Mouse (Mus musculus): ENCODE results near the gene Zfp526. TPM values are rescaled to one million over a fixed set of nuclear protein-coding genes. Genes with fewer than 3 reads are reported as not detected.

Zfp526 gene
- polyA plus RNA-seq, 1 experiment: 18.0 TPM

DNA sequence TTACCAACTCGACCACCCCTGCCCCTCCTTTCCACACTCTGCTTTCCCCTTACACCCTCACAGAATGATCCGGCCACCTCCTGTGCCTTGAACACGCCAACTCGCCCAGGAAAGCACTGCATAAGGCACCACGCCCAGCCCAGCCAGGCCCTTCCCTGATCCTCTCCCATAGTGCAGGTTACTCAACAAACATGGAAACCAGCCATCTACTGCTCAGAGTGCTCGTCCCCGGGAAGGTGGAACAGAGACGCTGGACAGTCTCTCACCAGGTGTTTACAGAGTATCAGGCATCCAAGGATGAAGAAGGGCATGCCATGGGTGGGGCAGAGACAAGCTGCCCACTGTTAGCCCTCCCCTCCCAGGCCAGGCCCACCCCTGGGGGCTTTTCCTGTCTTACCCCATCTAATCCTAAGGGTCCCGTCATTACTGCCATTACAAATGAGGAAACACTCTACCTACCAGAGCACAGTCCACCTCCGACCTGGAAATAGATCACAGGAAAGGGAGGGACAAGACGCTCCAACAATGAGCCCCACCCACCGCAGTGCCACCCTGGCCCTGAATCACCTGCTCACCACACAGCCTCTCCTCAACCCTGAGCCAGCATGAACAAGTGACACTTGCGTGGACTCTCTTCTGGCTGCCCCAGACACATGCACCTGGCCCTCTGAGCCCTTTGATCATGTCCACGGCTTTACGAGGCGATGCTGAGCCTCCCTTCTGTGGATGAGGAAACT is 15.0 kb upstream of the Zfp526 start:
- no peak for TF ChIP-seq CTCF (IDR thresholded peaks at IDR 0.05; ENCODE audit: insufficient read depth, low read length)
- no peak for TF ChIP-seq POLR2A (IDR thresholded peaks at IDR 0.05; ENCODE audit: borderline replicate concordance, extremely low read depth, low read depth, low read length)
- Histone ChIP-seq H3K4me1 (ENCODE audit: control insufficient read depth, insufficient read depth, low read length) (peaks cover 2% of the 10 kb centered on the region; the same call in 1 of the 2 replicates), H3K4me3 (replicated peaks; ENCODE audit: extremely low read depth, low read depth, low read length) (no peak overlapping the region)
- WGBS: 69% methylated on average over 16 of the region's 16 CpGs
- no peak for DNase-seq

DNA sequence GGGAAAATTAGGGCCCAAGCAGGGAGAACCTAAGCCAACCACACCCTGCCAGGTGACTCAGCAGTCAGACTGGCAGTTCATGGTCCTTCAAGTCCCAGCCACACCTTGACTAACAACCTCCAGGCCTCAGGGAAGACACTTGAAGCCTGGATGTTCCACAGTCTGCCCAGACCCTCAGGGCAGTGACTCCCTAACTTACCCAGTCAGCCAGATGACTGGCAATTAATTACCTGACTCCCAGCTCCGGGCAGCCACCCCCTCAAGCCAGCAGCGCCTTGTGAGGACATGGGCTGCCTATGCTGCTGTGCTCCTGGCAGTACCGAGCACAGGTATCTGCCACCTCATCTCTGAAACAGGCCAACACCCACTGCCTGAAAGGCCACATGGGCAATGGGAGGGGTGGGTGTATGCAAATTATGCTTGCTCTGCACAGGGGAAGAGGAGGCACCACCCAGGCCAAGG is 12.0 kb upstream of the Zfp526 start:
- peak; percentile 30 for DNase-seq
- no peak for TF ChIP-seq CTCF (IDR thresholded peaks at IDR 0.05; ENCODE audit: insufficient read depth, low read length)
- TF ChIP-seq POLR2A (IDR thresholded peaks at IDR 0.05; ENCODE audit: borderline replicate concordance, extremely low read depth, low read depth, low read length): no peak
- H3K4me3 ChIP-seq (replicated peaks; ENCODE audit: extremely low read depth, low read depth, low read length): no peak overlapping the region
- peaks cover 2% of the 10 kb centered on the region; the same call in 1 of the 2 replicates for H3K4me1 ChIP-seq (ENCODE audit: control insufficient read depth, insufficient read depth, low read length)
- 59% methylated on average over 3 of the region's 3 CpGs for WGBS

DNA sequence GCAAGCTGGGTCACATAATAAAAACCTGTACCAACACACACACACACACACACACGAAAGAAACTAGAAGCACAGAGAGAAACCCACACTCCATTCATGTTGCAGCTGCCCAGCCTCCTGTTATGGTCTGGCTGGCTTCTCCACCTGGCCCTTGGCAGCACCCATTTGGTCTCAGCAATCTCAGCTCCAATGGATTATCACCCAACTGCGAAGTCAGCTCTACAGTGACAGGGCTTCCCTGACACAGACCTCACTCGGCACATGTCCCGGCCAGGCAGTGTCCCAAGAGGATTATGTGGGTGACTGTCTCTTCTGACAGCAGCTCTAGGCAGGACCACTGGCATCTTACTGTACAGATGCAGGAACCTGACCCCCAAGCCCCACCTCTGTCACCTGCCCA is 10.7 kb upstream of the Zfp526 start:
- TF ChIP-seq CTCF (IDR thresholded peaks at IDR 0.05; ENCODE audit: insufficient read depth, low read length) (no peak), POLR2A (IDR thresholded peaks at IDR 0.05; ENCODE audit: borderline replicate concordance, extremely low read depth, low read depth, low read length) (no peak)
- Histone ChIP-seq H3K4me3 (replicated peaks; ENCODE audit: extremely low read depth, low read depth, low read length) (no peak overlapping the region), H3K4me1 (ENCODE audit: control insufficient read depth, insufficient read depth, low read length) (peaks cover 2% of the 10 kb centered on the region; the same call in 1 of the 2 replicates)
- 84% methylated on average over 4 of the region's 4 CpGs for WGBS
- no peak for DNase-seq

DNA sequence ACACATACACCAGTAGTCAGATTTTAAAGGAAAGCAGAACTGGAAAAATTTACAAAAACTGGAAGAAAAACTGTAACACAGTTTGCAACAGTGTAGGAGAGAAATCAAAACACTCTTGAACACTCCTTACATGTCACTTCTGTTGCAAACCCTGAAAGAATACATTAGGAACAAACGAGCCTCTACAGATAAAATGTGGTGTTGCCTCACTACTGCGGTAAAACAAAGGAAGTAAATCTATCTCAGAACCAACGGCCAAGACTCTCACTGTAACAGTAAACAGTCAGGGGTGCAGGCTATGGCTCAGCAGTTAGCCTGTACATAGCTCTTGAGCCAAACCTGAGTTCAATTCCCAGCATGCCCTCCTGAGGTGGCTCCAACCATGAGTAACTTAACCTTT is 8.1 kb upstream of the Zfp526 start:
- DNase-seq: no peak
- no peak overlapping the region for H3K4me3 ChIP-seq (replicated peaks; ENCODE audit: extremely low read depth, low read depth, low read length)
- 24% methylated on average over 3 of the region's 3 CpGs for WGBS
- H3K4me1 ChIP-seq (ENCODE audit: control insufficient read depth, insufficient read depth, low read length): no peaks in the 10 kb centered on the region
- no peak for TF ChIP-seq POLR2A (IDR thresholded peaks at IDR 0.05; ENCODE audit: borderline replicate concordance, extremely low read depth, low read depth, low read length)
- TF ChIP-seq CTCF (IDR thresholded peaks at IDR 0.05; ENCODE audit: insufficient read depth, low read length): no peak

GRCm38 (mm10) chr7:25214172-25214571 is 7.1 kb upstream of the Zfp526 start:
- DNase-seq: no peak
- Histone ChIP-seq H3K4me3 (replicated peaks; ENCODE audit: extremely low read depth, low read depth, low read length) (no peak overlapping the region), H3K4me1 (ENCODE audit: control insufficient read depth, insufficient read depth, low read length) (no peaks in the 10 kb centered on the region)
- WGBS: 95% methylated on average over 2 of the region's 2 CpGs
- no peak for TF ChIP-seq POLR2A (IDR thresholded peaks at IDR 0.05; ENCODE audit: borderline replicate concordance, extremely low read depth, low read depth, low read length)
- no peak for TF ChIP-seq CTCF (IDR thresholded peaks at IDR 0.05; ENCODE audit: insufficient read depth, low read length)

GRCm38 (mm10) chr7:25217653-25218395 is 3.4 kb upstream of the Zfp526 start:
- peak; percentile 27 for DNase-seq
- H3K4me3 ChIP-seq (replicated peaks; ENCODE audit: extremely low read depth, low read depth, low read length): no peak overlapping the region
- 42% methylated on average over 12 of the region's 12 CpGs for WGBS
- TF ChIP-seq POLR2A (IDR thresholded peaks at IDR 0.05; ENCODE audit: borderline replicate concordance, extremely low read depth, low read depth, low read length) (no peak), CTCF (IDR thresholded peaks at IDR 0.05; ENCODE audit: insufficient read depth, low read length) (no peak)
- peaks cover 11% of the 10 kb centered on the region for H3K4me1 ChIP-seq (ENCODE audit: control insufficient read depth, insufficient read depth, low read length)

- H3K4me3 ChIP-seq (replicated peaks; ENCODE audit: extremely low read depth, low read depth, low read length): peak overlapping the region; percentile 89
- WGBS: 2% methylated on average over 53 of the region's 53 CpGs
- DNase-seq: peak; percentile 59
- H3K4me1 ChIP-seq (ENCODE audit: control insufficient read depth, insufficient read depth, low read length): peaks cover 11% of the 10 kb centered on the region
- no peak; the same call in 1 of the 2 replicates for TF ChIP-seq POLR2A (IDR thresholded peaks at IDR 0.05; ENCODE audit: borderline replicate concordance, extremely low read depth, low read depth, low read length)
- TF ChIP-seq CTCF (IDR thresholded peaks at IDR 0.05; ENCODE audit: insufficient read depth, low read length): no peak
Measured at GRCm38 (mm10) chr7:25218705-25219415, 2.4 kb upstream of the Zfp526 start.

GRCm38 (mm10) chr7:25219416-25219750 is 1.8 kb upstream of the Zfp526 start:
- Histone ChIP-seq H3K4me3 (replicated peaks; ENCODE audit: extremely low read depth, low read depth, low read length) (peak overlapping the region; percentile 89), H3K4me1 (ENCODE audit: control insufficient read depth, insufficient read depth, low read length) (peaks cover 11% of the 10 kb centered on the region)
- TF ChIP-seq POLR2A (IDR thresholded peaks at IDR 0.05; ENCODE audit: borderline replicate concordance, extremely low read depth, low read depth, low read length) (no peak), CTCF (IDR thresholded peaks at IDR 0.05; ENCODE audit: insufficient read depth, low read length) (no peak)
- DNase-seq: no peak
- WGBS: under 1% methylated on average over 16 of the region's 16 CpGs

GRCm38 (mm10) chr7:25219756-25220456 is 1.3 kb upstream of the Zfp526 start:
- H3K4me3 ChIP-seq (replicated peaks; ENCODE audit: extremely low read depth, low read depth, low read length): peak overlapping the region; percentile 89
- TF ChIP-seq POLR2A (IDR thresholded peaks at IDR 0.05; ENCODE audit: borderline replicate concordance, extremely low read depth, low read depth, low read length) (0 out of 2 replicates have a peak, but pooled peaks have one; percentile 87), CTCF (IDR thresholded peaks at IDR 0.05; ENCODE audit: insufficient read depth, low read length) (no peak)
- 4% methylated on average over 31 of the region's 31 CpGs for WGBS
- peaks cover 11% of the 10 kb centered on the region for H3K4me1 ChIP-seq (ENCODE audit: control insufficient read depth, insufficient read depth, low read length)
- peak; percentile 94 for DNase-seq
